In genomic region chr10:117106686-117107085, GRCm38 (mm10) we compare ENCODE assay signal across 16 mouse cellular contexts. TPM values are rescaled to one million over a fixed set of nuclear protein-coding genes. Genes with fewer than 3 reads are reported as not detected.
DNase-seq lines count a peak whose midpoint lies in the region; ATAC-seq and TF ChIP-seq lines count a peak whose summit lies in the region.
"Had no signal": no experiment of that assay in that cellular context is flagged by ENCODE, and none has a peak within 500 bp of the region (broad histone marks: within the 10 kb centered on the region; RNA-seq: fewer than 3 reads in every experiment).

No protein-coding gene starts in this region.

- H3K27me3 ChIP-seq in forebrain, embryonic 10.5 days (ENCODE audit: poor library complexity, severe bottlenecking) = no peaks in the 10 kb centered on the region
- no peaks in the 10 kb centered on the region for H3K27me3 ChIP-seq in forebrain, embryonic 13.5 days
- no peaks in the 10 kb centered on the region for H3K27me3 ChIP-seq in heart, postnatal 0 days (ENCODE audit: control insufficient read depth, insufficient read depth, low read length)

- TF ChIP-seq CTCF in heart, postnatal 0 days (IDR thresholded peaks at IDR 0.05; ENCODE audit: low read depth) = no peak

- no peak for ATAC-seq in forebrain, embryonic 13.5 days
- no peak for ATAC-seq in heart, postnatal 0 days (ENCODE audit: insufficient read depth, low read depth)
- ATAC-seq: intestine, postnatal 0 days had no signal

- no peak for DNase-seq in forebrain, embryonic 10.5 days (ENCODE audit: extremely low spot score, low spot score)
- no peak for DNase-seq in heart, postnatal 0 days (ENCODE audit: low spot score)
- DNase-seq in heart, postnatal 25 days (ENCODE audit: low spot score) = no peak
- DNase-seq in thymus, postnatal 0 days (ENCODE audit: low spot score) = peak; percentile 40
- no peak for DNase-seq in thymus, postnatal 10 days (ENCODE audit: low spot score in 2 of 2)
- DNase-seq in frontal cortex, adult 2 months (ENCODE audit: extremely low spot score in 1 of 2, low spot score in 1 of 2) = no peak
- DNase-seq in left cerebral cortex, postnatal 4 days = no peak
- DNase-seq: adrenal gland, postnatal 10 days; cerebellum, postnatal 14 days; kidney, postnatal 10 days; layer of hippocampus, adult 9-11 months; lung, adult 18-20 months had no signal

- no peak for TF ChIP-seq EP300 in heart, postnatal 0 days (IDR thresholded peaks at IDR 0.05; ENCODE audit: low read depth)

- H3K9ac ChIP-seq in forebrain, embryonic 13.5 days = no peak overlapping the region
- no peak overlapping the region for H3K9ac ChIP-seq in heart, postnatal 0 days (replicated peaks; ENCODE audit: low read depth, low read length)

- WGBS in forebrain, embryonic 10.5 days = 43% methylated on average over 3 of the region's 3 CpGs
- 32% methylated on average over 3 of the region's 3 CpGs for whole genome bisulfite sequencing in forebrain, embryonic 13.5 days
- 8% methylated on average over 3 of the region's 3 CpGs for WGBS in heart, postnatal 0 days

- intact Hi-C loops in heart, postnatal 25 days (cut with DNase I) = loop anchor here (5.0 kb wide), 1 partner anchor 41 kb away; the partner anchor contains the start of gene Frs2
- intact Hi-C loops in left cerebral cortex, postnatal 4 days (cut with DNase I) = no loop called here

- H3K27ac ChIP-seq in forebrain, embryonic 10.5 days = peak overlapping the region; percentile 51; the same call in 1 of the 2 replicates
- H3K27ac ChIP-seq in forebrain, embryonic 13.5 days = no peak overlapping the region
- H3K27ac ChIP-seq in heart, postnatal 0 days (ENCODE audit: low read depth) = peak overlapping the region; percentile 61
- H3K27ac ChIP-seq: midbrain, embryonic 10.5 days had no signal

- H3K4me2 ChIP-seq in forebrain, embryonic 13.5 days = no peak overlapping the region
- no peak overlapping the region for H3K4me2 ChIP-seq in heart, postnatal 0 days (ENCODE audit: low read depth, low read length)

- H3K4me1 ChIP-seq in forebrain, embryonic 10.5 days = peaks cover 33% of the 10 kb centered on the region
- H3K4me1 ChIP-seq in forebrain, embryonic 13.5 days = peaks cover 10% of the 10 kb centered on the region
- peaks cover 35% of the 10 kb centered on the region for H3K4me1 ChIP-seq in heart, postnatal 0 days (ENCODE audit: control insufficient read depth, insufficient read depth)

- no peak overlapping the region for H3K4me3 ChIP-seq in forebrain, embryonic 10.5 days
- no peak overlapping the region for H3K4me3 ChIP-seq in forebrain, embryonic 13.5 days
- H3K4me3 ChIP-seq in heart, postnatal 0 days (ENCODE audit: low read depth, low read length) = no peak overlapping the region
- H3K4me3 ChIP-seq: midbrain, embryonic 10.5 days; myocyte had no signal

- no peaks in the 10 kb centered on the region for H3K9me3 ChIP-seq in forebrain, embryonic 10.5 days
- H3K9me3 ChIP-seq in forebrain, embryonic 13.5 days (replicated peaks) = no peaks in the 10 kb centered on the region
- no peaks in the 10 kb centered on the region for H3K9me3 ChIP-seq in heart, postnatal 0 days (replicated peaks; ENCODE audit: control insufficient read depth, low read length)
- H3K9me3 ChIP-seq: midbrain, embryonic 10.5 days had no signal

- no peaks in the 10 kb centered on the region for H3K36me3 ChIP-seq in forebrain, embryonic 10.5 days (replicated peaks)
- no peaks in the 10 kb centered on the region for H3K36me3 ChIP-seq in forebrain, embryonic 13.5 days (ENCODE audit: poor library complexity, severe bottlenecking)
- no peaks in the 10 kb centered on the region for H3K36me3 ChIP-seq in heart, postnatal 0 days (replicated peaks; ENCODE audit: control insufficient read depth, insufficient read depth, low read length)
- H3K36me3 ChIP-seq: midbrain, embryonic 10.5 days had no signal

RNA-seq across cellular contexts. Expression of gene Frs2, which starts 41.6 kb away (rescaled TPM):
- polyA plus RNA-seq in forebrain, embryonic 10.5 days (2016; fragmentation: Nextera tagmentation; extraction: Ambion mirVana) = 15.8 and 18.1 TPM in 2 replicates
- polyA plus RNA-seq in forebrain, embryonic 13.5 days (2015; fragmentation: Nextera tagmentation; extraction: Ambion mirVana) = 16.0 and 19.7 TPM in 2 replicates
- total RNA-seq in heart, postnatal 0 days (2014; rRNA removed; ENCODE audit: low replicate concordance) = 13.2 and 14.1 TPM in 2 replicates
- 12.8 and 13.6 TPM in 2 replicates for polyA plus RNA-seq in heart, postnatal 0 days (2015; fragmentation: Nextera tagmentation; extraction: Ambion mirVana)
- 10 to 100 TPM; 16.3 to 17.1 TPM for total RNA-seq in heart, postnatal 25 days (2021)
- 13.1 and 14.6 TPM in 2 replicates for polyA plus RNA-seq in thymus, postnatal 0 days (2015; fragmentation: Nextera tagmentation; extraction: Ambion mirVana)
- polyA plus RNA-seq in frontal cortex, adult 2 months (2012; rRNA removed) = 33.4 and 34.2 TPM in 2 replicates
- 10 to 100 TPM; 30.6 to 32.0 TPM for total RNA-seq in left cerebral cortex, postnatal 4 days (2021)

RNA-seq across cellular contexts. Expression of gene Cct2, which starts 43.1 kb away (rescaled TPM):
- polyA plus RNA-seq in forebrain, embryonic 10.5 days (2016; fragmentation: Nextera tagmentation; extraction: Ambion mirVana) = 332 and 337 TPM in 2 replicates
- 281 and 294 TPM in 2 replicates for polyA plus RNA-seq in forebrain, embryonic 13.5 days (2015; fragmentation: Nextera tagmentation; extraction: Ambion mirVana)
- total RNA-seq in heart, postnatal 0 days (2014; rRNA removed; ENCODE audit: low replicate concordance) = 154 and 209 TPM in 2 replicates
- polyA plus RNA-seq in heart, postnatal 0 days (2015; fragmentation: Nextera tagmentation; extraction: Ambion mirVana) = 121 and 129 TPM in 2 replicates
- total RNA-seq in heart, postnatal 25 days (2021) = 100 to 1,000 TPM; 129 to 137 TPM
- polyA plus RNA-seq in thymus, postnatal 0 days (2015; fragmentation: Nextera tagmentation; extraction: Ambion mirVana) = 263 and 270 TPM in 2 replicates
- 138 and 146 TPM in 2 replicates for polyA plus RNA-seq in frontal cortex, adult 2 months (2012; rRNA removed)
- total RNA-seq in left cerebral cortex, postnatal 4 days (2021) = 100 to 1,000 TPM; 282 to 298 TPM
